Mouse (Mus musculus) macrophage (primary cell): ENCODE data around the gene Rps10. TPM values are rescaled to one million over a fixed set of nuclear protein-coding genes. Genes with fewer than 3 reads are reported as not detected.
A peak's percentile ranks its signal among the peaks of the same experiment; 100 is the strongest.

Source experiments
- H3K27ac ChIP-seq: fragments of 350-480 bp; formaldehyde crosslinking; 2 replicates; pipeline ENCODE4 v1.9.0; 2021
- H3K36me3 ChIP-seq: fragments of 350-480 bp; formaldehyde crosslinking; 2 replicates; pipeline ENCODE4 v1.9.0; 2021; ENCODE audit errors: inconsistent target
- H3K4me3 ChIP-seq: fragments of 350-480 bp; formaldehyde crosslinking; 2 replicates; pipeline ENCODE4 v1.9.0; 2021; ENCODE audit errors: inconsistent target
- H3K79me2 ChIP-seq: fragments of 350-480 bp; formaldehyde crosslinking; 2 replicates; pipeline ENCODE4 v1.9.0; 2021; ENCODE audit errors: inconsistent target
- whole genome bisulfite sequencing: methylation state at CpG from one replicate; pipeline ENCODE4 v1.1.7; 2026; ENCODE audit warnings: inconsistent platforms; ENCODE audit not compliant: missing documents; 5-methylcytosine and 5-hydroxymethylcytosine counted together
- polyA plus RNA-seq: library from polyadenylated mRNA; stranded (reverse); fragments of 250-400 nt; gene quantifications from 3 replicates; pipeline ENCODE4 v1.2.4, GENCODE M21; 2018; ENCODE audit warnings: inconsistent platforms

The Rps10 gene
- polyA plus RNA-seq, 1 experiment from 2014 or later = 766 TPM

- peaks cover 37% of the 10 kb centered on the region for H3K36me3 ChIP-seq
- 1% methylated on average over 69 of the region's 72 CpGs for WGBS
- H3K79me2 ChIP-seq = peaks cover 33% of the 10 kb centered on the region
- peak within 1 kb of the TSS; percentile 46 for H3K27ac ChIP-seq
- peak within 1 kb of the TSS; percentile 83 for H3K4me3 ChIP-seq
Observed at GRCm38 (mm10) chr17:27634871-27635574, 1.4 kb downstream of the Rps10 start, which contains the start of gene RPS10-NUDT3. Gene RPS10-NUDT3 (minus strand): TSS chr17:27635222.

- no peak overlapping the region for H3K4me3 ChIP-seq
- H3K36me3 ChIP-seq = peaks cover 40% of the 10 kb centered on the region
- H3K79me2 ChIP-seq = peaks cover 29% of the 10 kb centered on the region
- WGBS = 81% methylated on average over 2 of the region's 2 CpGs
- no peak overlapping the region for H3K27ac ChIP-seq
Observed at GRCm38 (mm10) chr17:27629249-27630020, 7.0 kb downstream of the Rps10 start.

GRCm38 (mm10) chr17:27628376-27628775 lies 8.1 kb downstream of the Rps10 start:
- H3K36me3 ChIP-seq = peaks cover 36% of the 10 kb centered on the region
- H3K27ac ChIP-seq = no peak overlapping the region
- H3K4me3 ChIP-seq = no peak overlapping the region
- WGBS = 94% methylated on average over 8 of the region's 8 CpGs
- H3K79me2 ChIP-seq = peaks cover 18% of the 10 kb centered on the region

- no peak overlapping the region for H3K4me3 ChIP-seq
- 38% methylated on average over 4 of the region's 5 CpGs for WGBS
- no peak overlapping the region for H3K27ac ChIP-seq
- H3K79me2 ChIP-seq = peaks cover 9% of the 10 kb centered on the region
- H3K36me3 ChIP-seq = peaks cover 28% of the 10 kb centered on the region
Observed at GRCm38 (mm10) chr17:27627451-27627850, 9.0 kb downstream of the Rps10 start.

GRCm38 (mm10) chr17:27626681-27627080 lies 9.8 kb downstream of the Rps10 start:
- Histone ChIP-seq H3K27ac (no peak overlapping the region), H3K36me3 (peaks cover 20% of the 10 kb centered on the region), H3K4me3 (no peak overlapping the region), H3K79me2 (peaks cover 9% of the 10 kb centered on the region)
- WGBS = 88% methylated on average over 4 of the region's 5 CpGs

GRCm38 (mm10) chr17:27625455-27626251 lies 10.8 kb downstream of the Rps10 start:
- WGBS = 93% methylated on average over 7 of the region's 7 CpGs
- Histone ChIP-seq H3K4me3 (no peak overlapping the region), H3K36me3 (peaks cover 10% of the 10 kb centered on the region), H3K79me2 (peaks cover 19% of the 10 kb centered on the region), H3K27ac (no peak overlapping the region)

GRCm38 (mm10) chr17:27623360-27624326 lies 12.8 kb downstream of the Rps10 start, which contains the start of gene Nudt3:
Gene Nudt3 (minus strand): TSS chr17:27623495.
- H3K4me3 ChIP-seq = peak within 1 kb of the TSS; percentile 52
- H3K79me2 ChIP-seq = peaks cover 39% of the 10 kb centered on the region
- peak within 1 kb of the TSS; percentile 62 for H3K27ac ChIP-seq
- H3K36me3 ChIP-seq = no peaks in the 10 kb centered on the region
- WGBS = 12% methylated on average over 45 of the region's 91 CpGs

- WGBS = 1% methylated on average over 65 of the region's 80 CpGs
- Histone ChIP-seq H3K36me3 (no peaks in the 10 kb centered on the region), H3K27ac (peak overlapping the region; percentile 47), H3K4me3 (peak overlapping the region; percentile 52), H3K79me2 (peaks cover 47% of the 10 kb centered on the region)
Observed at GRCm38 (mm10) chr17:27622611-27623359, 13.7 kb downstream of the Rps10 start.

GRCm38 (mm10) chr17:27621705-27622531 lies 14.6 kb downstream of the Rps10 start:
- WGBS = 2% methylated on average over 23 of the region's 23 CpGs
- peak overlapping the region; percentile 52 for H3K4me3 ChIP-seq
- no peaks in the 10 kb centered on the region for H3K36me3 ChIP-seq
- peak overlapping the region; percentile 47 for H3K27ac ChIP-seq
- H3K79me2 ChIP-seq = peaks cover 56% of the 10 kb centered on the region

GRCm38 (mm10) chr17:27621161-27621560 lies 15.3 kb downstream of the Rps10 start:
- H3K79me2 ChIP-seq = peaks cover 64% of the 10 kb centered on the region
- H3K36me3 ChIP-seq = no peaks in the 10 kb centered on the region
- peak overlapping the region; percentile 52 for H3K4me3 ChIP-seq
- peak overlapping the region; percentile 47; the same call in 1 of the 2 replicates for H3K27ac ChIP-seq
- WGBS = 50% methylated on average over 8 of the region's 8 CpGs

- Histone ChIP-seq H3K36me3 (no peaks in the 10 kb centered on the region), H3K79me2 (peaks cover 100% of the 10 kb centered on the region), H3K4me3 (no peak overlapping the region), H3K27ac (no peak overlapping the region)
- WGBS = 50% methylated on average over 6 of the region's 7 CpGs
Observed at GRCm38 (mm10) chr17:27615388-27615787, 21.1 kb downstream of the Rps10 start.

GRCm38 (mm10) chr17:27613016-27613415 lies 23.5 kb downstream of the Rps10 start:
- Histone ChIP-seq H3K79me2 (peaks cover 100% of the 10 kb centered on the region), H3K36me3 (no peaks in the 10 kb centered on the region), H3K27ac (no peak overlapping the region), H3K4me3 (no peak overlapping the region)
- 97% methylated on average over 3 of the region's 4 CpGs for WGBS
